Mouse (Mus musculus) mesoderm, embryonic 11.5 days (tissue): Measurements from ENCODE around the gene Trim29.

Source experiments
- DNase-seq: peaks from one replicate; pipeline ENCODE4 v3.0.0-alpha.2; 2012; ENCODE audit warnings: low read depth, low spot score

Gene Trim29

GRCm38 (mm10) chr9:43384400-43384799 lies 73.8 kb downstream of the Trim29 start:
- no peak for DNase-seq
